ENCODE assay signal across 7 mouse cellular contexts in genomic region chr8:110703460-110704061, GRCm38 (mm10). TPM values are rescaled to one million over a fixed set of nuclear protein-coding genes. Genes with fewer than 3 reads are reported as not detected.
A peak's percentile ranks its signal among the peaks of the same experiment; 100 is the strongest.
DNase-seq lines count a peak whose midpoint lies in the region; ATAC-seq and TF ChIP-seq lines count a peak whose summit lies in the region.

No protein-coding gene starts in this region.

- no peaks in the 10 kb centered on the region for H3K27me3 ChIP-seq in kidney, embryonic 15.5 days
- no peaks in the 10 kb centered on the region for H3K27me3 ChIP-seq in limb, embryonic 15.5 days
- no peaks in the 10 kb centered on the region for H3K27me3 ChIP-seq in midbrain, embryonic 16.5 days (ENCODE audit: control insufficient read depth, insufficient read depth, low read depth, low read length)

- DNase-seq in kidney, postnatal 36 days, result no peak
- peak; percentile 59 for DNase-seq in brain, adult 2 months (ENCODE audit: low read depth, low spot score)
- no peak for DNase-seq in adrenal gland, adult 2 months

- ATAC-seq in kidney, embryonic 15.5 days (replicated peaks; ENCODE audit: low FRiP score), result 0 out of 2 replicates have a peak, but pooled peaks have one; percentile 19
- 0 out of 2 replicates have a peak, but pooled peaks have one; percentile 17 for ATAC-seq in limb, embryonic 15.5 days (ENCODE audit: insufficient number of reproducible peaks, low FRiP score, low TSS enrichment, low read depth)
- no peak for ATAC-seq in midbrain, embryonic 16.5 days

- H3K4me3 ChIP-seq in kidney, embryonic 15.5 days (replicated peaks), result no peak overlapping the region
- H3K4me3 ChIP-seq in embryonic fibroblast, embryonic 13.5 days (ENCODE audit: insufficient read depth, low read length), result no peak overlapping the region
- H3K4me3 ChIP-seq in limb, embryonic 15.5 days, result no peak overlapping the region
- H3K4me3 ChIP-seq in midbrain, embryonic 16.5 days (ENCODE audit: low read depth, low read length), result no peak overlapping the region

- TF ChIP-seq POLR2A in embryonic fibroblast, embryonic 13.5 days (IDR thresholded peaks at IDR 0.05; ENCODE audit: low read depth, low read length), result no peak

- H3K9ac ChIP-seq in kidney, embryonic 15.5 days, result no peak overlapping the region
- no peak overlapping the region for H3K9ac ChIP-seq in limb, embryonic 15.5 days
- H3K9ac ChIP-seq in midbrain, embryonic 16.5 days (ENCODE audit: low read depth, low read length), result no peak overlapping the region

- no peak overlapping the region for H3K4me2 ChIP-seq in kidney, embryonic 15.5 days
- no peak overlapping the region for H3K4me2 ChIP-seq in limb, embryonic 15.5 days
- H3K4me2 ChIP-seq in midbrain, embryonic 16.5 days (ENCODE audit: low read length), result no peak overlapping the region

- H3K9me3 ChIP-seq in kidney, embryonic 15.5 days (replicated peaks), result no peaks in the 10 kb centered on the region
- H3K9me3 ChIP-seq in limb, embryonic 15.5 days, result no peaks in the 10 kb centered on the region
- H3K9me3 ChIP-seq in midbrain, embryonic 16.5 days (replicated peaks; ENCODE audit: control insufficient read depth, low read length, poor library complexity, severe bottlenecking), result no peaks in the 10 kb centered on the region

- TF ChIP-seq CTCF in embryonic fibroblast, embryonic 13.5 days (IDR thresholded peaks at IDR 0.05; ENCODE audit: borderline replicate concordance, insufficient read depth, low read length), result no peak

- H3K36me3 ChIP-seq in kidney, embryonic 15.5 days, result peaks cover 10% of the 10 kb centered on the region; the same call in 1 of the 2 replicates
- H3K36me3 ChIP-seq in limb, embryonic 15.5 days, result no peaks in the 10 kb centered on the region
- no peaks in the 10 kb centered on the region for H3K36me3 ChIP-seq in midbrain, embryonic 16.5 days (ENCODE audit: control insufficient read depth, insufficient read depth, low read length)

- 47% methylated on average over 9 of the region's 9 CpGs for WGBS in kidney, embryonic 15.5 days
- WGBS in limb, embryonic 15.5 days, result 52% methylated on average over 9 of the region's 9 CpGs
- WGBS in midbrain, embryonic 16.5 days, result 82% methylated on average over 9 of the region's 9 CpGs

- peak overlapping the region; percentile 92 for H3K27ac ChIP-seq in kidney, embryonic 15.5 days
- peak overlapping the region; percentile 87 for H3K27ac ChIP-seq in embryonic fibroblast, embryonic 13.5 days (ENCODE audit: insufficient read depth, low read length)
- peak overlapping the region; percentile 83 for H3K27ac ChIP-seq in limb, embryonic 15.5 days
- no peak overlapping the region for H3K27ac ChIP-seq in midbrain, embryonic 16.5 days (ENCODE audit: low read length)

- peaks cover 60% of the 10 kb centered on the region for H3K4me1 ChIP-seq in kidney, embryonic 15.5 days
- H3K4me1 ChIP-seq in embryonic fibroblast, embryonic 13.5 days (ENCODE audit: control insufficient read depth, insufficient read depth, low read length), result peaks cover 2% of the 10 kb centered on the region; the same call in 1 of the 2 replicates
- H3K4me1 ChIP-seq in limb, embryonic 15.5 days, result peaks cover 65% of the 10 kb centered on the region
- peaks cover 4% of the 10 kb centered on the region for H3K4me1 ChIP-seq in midbrain, embryonic 16.5 days (ENCODE audit: control insufficient read depth, insufficient read depth, low read length)

RNA-seq across cellular contexts. Expression of gene Mtss1l, which starts 17.7 kb away (rescaled TPM):
- 8.3 and 8.4 TPM in 2 replicates for polyA plus RNA-seq in kidney, embryonic 15.5 days (2015; fragmentation: Nextera tagmentation; extraction: Ambion mirVana)
- 33.7 and 54.3 TPM in 2 replicates for polyA plus RNA-seq in embryonic fibroblast, embryonic 13.5 days (2011; ENCODE audit: insufficient read length, low read depth, missing spikeins)
- polyA plus RNA-seq in limb, embryonic 15.5 days (2015; fragmentation: Nextera tagmentation; extraction: Ambion mirVana), result 9.6 and 10.2 TPM in 2 replicates
- total RNA-seq in adrenal gland, adult 2 months (2021), result 10 to 100 TPM; 20.2 to 20.6 TPM
- 64.0 and 71.3 TPM in 2 replicates for polyA plus RNA-seq in adrenal gland, adult 2 months (2012; rRNA removed)
- 24.5 and 24.9 TPM in 2 replicates for polyA plus RNA-seq in midbrain, embryonic 16.5 days (2015; fragmentation: Nextera tagmentation; extraction: Ambion mirVana)
